Mouse (Mus musculus): ENCODE measurements around the gene Neb. TPM values are rescaled to one million over a fixed set of nuclear protein-coding genes. Genes with fewer than 3 reads are reported as not detected.
"Not testable (repeated sequence)": the region's sequence is repeated elsewhere in the genome, so short reads cannot be mapped to it uniquely, and the experiment has no call there.

The Neb gene
- total RNA-seq, 2 experiments from 2014 or later = 4.8 to 5.2 TPM

- intact Hi-C loops (cut with DNase I) = loop anchor here (5.0 kb wide), 1 partner anchor 383 kb away; no protein-coding TSS in a partner anchor
These were observed 153.9 kb downstream of the Neb start for GRCm38 (mm10) chr2:52224366-52224765.

GRCm38 (mm10) chr2:52220074-52220473, 158.2 kb downstream of the Neb start:
- intact Hi-C loops (cut with DNase I) = loop anchor here (5.0 kb wide), 1 partner anchor 387 kb away; no protein-coding TSS in a partner anchor
- no peak for DNase-seq (ENCODE audit: low spot score)

More at GRCm38 (mm10) chr2:52224366-52224765, 153.9 kb downstream of the Neb start:
- DNase-seq (ENCODE audit: low spot score) = no peak

- intact Hi-C loops (cut with DNase I) = no loop called here
- no peak for DNase-seq (ENCODE audit: low spot score)
These were observed 162.3 kb downstream of the Neb start for GRCm38 (mm10) chr2:52215945-52216344.

GRCm38 (mm10) chr2:52212561-52212961, 165.7 kb downstream of the Neb start:
- intact Hi-C loops (cut with DNase I) = no loop called here
- DNase-seq (ENCODE audit: low spot score) = no peak

- intact Hi-C loops (cut with DNase I) = no loop called here
- no peak for DNase-seq (ENCODE audit: low spot score)
These were observed 166.8 kb downstream of the Neb start for GRCm38 (mm10) chr2:52211358-52211899.

GRCm38 (mm10) chr2:52210685-52211084, 167.6 kb downstream of the Neb start:
- intact Hi-C loops (cut with DNase I) = no loop called here
- DNase-seq (ENCODE audit: low spot score) = no peak

DNA sequence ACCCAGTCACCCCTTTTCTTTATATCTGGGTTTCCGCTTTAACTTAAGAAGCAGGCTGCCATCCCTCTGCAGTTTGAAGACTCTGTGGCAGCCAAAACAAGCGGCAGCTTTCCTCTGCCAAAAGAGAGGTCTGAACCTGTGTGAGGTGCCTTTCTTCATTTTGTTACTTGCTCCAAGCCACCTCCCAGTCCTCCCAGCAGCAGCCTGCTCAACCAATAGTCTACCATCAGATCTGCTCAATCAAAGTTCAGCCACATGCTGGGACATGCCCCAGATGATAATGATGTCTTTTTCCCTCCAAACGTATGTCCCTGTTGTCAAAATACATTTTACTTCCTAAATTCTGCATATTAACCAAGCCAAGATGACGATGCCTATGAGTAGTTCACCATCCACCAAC, 173.3 kb downstream of the Neb start:
- DNase-seq (ENCODE audit: low spot score) = no peak
- intact Hi-C loops (cut with DNase I) = no loop called here

GRCm38 (mm10) chr2:52193629-52194028, 184.6 kb downstream of the Neb start:
- intact Hi-C loops (cut with DNase I) = no loop called here
- DNase-seq (ENCODE audit: low spot score) = no peak

GRCm38 (mm10) chr2:52179678-52180077, 198.6 kb downstream of the Neb start:
- DNase-seq (ENCODE audit: low spot score) = no peak
- intact Hi-C loops (cut with DNase I) = no loop called here

GRCm38 (mm10) chr2:52177726-52178125, 200.5 kb downstream of the Neb start:
- peak; percentile 2 for DNase-seq (ENCODE audit: low spot score)
- intact Hi-C loops (cut with DNase I) = no loop called here

DNA sequence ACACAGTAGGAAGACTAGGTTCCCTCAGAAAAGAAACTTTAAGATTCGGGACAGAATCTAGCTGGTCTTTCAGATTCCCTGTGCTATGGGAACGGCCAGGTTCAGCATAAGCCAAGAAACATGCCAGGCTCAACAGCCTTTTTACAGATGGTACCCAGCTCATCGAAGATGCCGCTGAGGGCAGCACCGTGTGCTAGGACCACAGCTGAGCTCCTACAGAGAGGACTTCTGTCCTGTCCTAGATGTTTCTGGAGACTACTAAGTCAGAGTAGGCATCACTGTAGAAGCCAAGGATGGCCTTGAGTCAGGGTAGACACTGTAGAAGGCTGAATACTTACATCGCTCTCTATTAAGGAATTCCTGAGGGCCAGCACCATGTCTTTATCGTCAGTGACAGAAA, 201.1 kb downstream of the Neb start:
- intact Hi-C loops (cut with DNase I) = no loop called here
- DNase-seq (ENCODE audit: low spot score) = no peak

- intact Hi-C loops (cut with DNase I) = no loop called here
- no peak for DNase-seq (ENCODE audit: low spot score)
These were observed 201.7 kb downstream of the Neb start for GRCm38 (mm10) chr2:52176537-52176936.

- intact Hi-C loops (cut with DNase I) = no loop called here
- DNase-seq (ENCODE audit: low spot score) = no peak
These were observed 203.3 kb downstream of the Neb start for GRCm38 (mm10) chr2:52174951-52175350.

DNA sequence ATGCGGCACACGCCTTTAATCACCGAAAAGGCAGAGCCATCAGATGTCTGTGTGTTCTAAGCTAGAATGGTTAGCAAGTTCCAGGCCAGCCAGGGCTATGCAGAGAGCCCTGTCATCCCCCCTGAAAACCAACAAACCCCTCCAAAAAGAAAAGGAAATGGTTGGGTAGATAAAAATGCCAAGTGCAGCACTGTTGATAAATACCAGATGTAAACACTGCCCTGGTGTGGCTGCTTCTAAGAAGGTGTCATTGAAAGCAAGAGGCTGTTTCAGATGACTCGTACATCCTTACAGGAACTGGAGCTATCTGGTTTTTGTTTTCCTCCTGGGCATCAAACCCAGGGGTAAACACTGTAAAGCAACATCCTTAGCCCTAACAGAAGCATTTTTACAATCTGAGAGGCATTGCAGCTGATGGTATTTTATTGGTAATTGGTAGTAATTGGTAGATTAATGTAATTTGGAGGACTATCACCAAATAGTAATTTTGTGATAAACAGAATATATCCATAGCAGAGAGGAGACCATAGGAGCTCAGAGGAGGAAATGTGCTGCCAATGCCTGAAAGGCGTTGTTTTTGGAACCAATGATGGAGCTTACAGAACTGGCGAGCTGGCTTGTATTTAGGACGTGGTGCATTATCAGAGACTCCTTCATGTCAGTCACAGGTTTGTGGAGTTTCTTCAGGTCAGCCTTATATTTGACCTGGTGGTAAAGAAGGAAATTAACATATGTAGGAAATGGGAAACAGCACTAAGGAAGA, 208.8 kb downstream of the Neb start:
- intact Hi-C loops (cut with DNase I) = no loop called here
- DNase-seq (ENCODE audit: low spot score) = no peak

- intact Hi-C loops (cut with DNase I) = no loop called here
- no peak for DNase-seq (ENCODE audit: low spot score)
These were observed 225.2 kb downstream of the Neb start for GRCm38 (mm10) chr2:52153064-52153463.

GRCm38 (mm10) chr2:52133351-52133750, 244.9 kb downstream of the Neb start:
- DNase-seq (ENCODE audit: low spot score) = peak; percentile 8
- intact Hi-C loops (cut with DNase I) = no loop called here

DNA sequence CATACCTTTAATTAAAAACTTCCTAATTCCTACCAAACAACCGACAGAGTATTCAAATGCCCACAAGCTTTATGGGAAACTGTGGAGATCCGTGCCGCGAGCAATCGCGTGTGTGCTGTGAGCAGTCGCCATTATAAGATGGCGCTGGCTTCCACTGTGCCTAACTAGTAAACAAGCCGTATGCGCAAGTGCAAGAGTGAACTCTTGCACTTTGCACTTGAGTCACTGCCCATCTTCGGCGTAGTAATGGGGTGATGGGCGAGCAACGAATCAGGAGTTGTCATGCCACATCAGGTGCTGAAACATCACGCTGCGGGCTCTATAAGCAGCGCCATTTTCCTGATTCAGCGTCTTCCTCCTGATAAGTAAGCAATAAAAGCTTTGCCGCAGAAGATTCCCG, 246.9 kb downstream of the Neb start:
- DNase-seq (ENCODE audit: low spot score); intact Hi-C loops (cut with DNase I): not testable (repeated sequence)

DNA sequence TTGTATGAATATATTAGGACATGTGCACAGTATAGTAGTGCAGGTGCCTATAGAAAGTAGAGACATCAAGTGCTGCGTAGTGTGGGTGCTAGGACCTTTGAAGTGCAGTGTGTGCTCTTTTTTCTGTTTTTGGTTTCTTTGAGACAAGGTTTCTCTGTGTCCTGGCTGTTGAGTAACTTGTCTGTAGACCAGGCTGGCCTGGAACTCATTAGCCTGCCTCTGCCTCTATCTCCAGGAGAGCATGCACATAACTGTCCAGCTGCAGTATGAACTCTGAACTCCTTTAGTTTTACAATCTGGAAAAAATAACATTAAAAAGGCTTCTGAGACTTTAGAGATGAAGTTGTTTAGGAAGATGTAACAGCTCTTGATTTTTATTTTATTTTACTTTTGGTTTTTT, 264.2 kb downstream of the Neb start:
- intact Hi-C loops (cut with DNase I) = no loop called here
- no peak for DNase-seq (ENCODE audit: low spot score)
